Mouse (Mus musculus) spleen, embryonic (tissue): Measurements from ENCODE around the gene Zdhhc5.
"Not testable (repeated sequence)": the region's sequence is repeated elsewhere in the genome, so short reads cannot be mapped to it uniquely, and the experiment has no call there.

Experiments
- CTCF ChIA-PET: fragments of 350-600 bp; sonication (Branson Sonifier 250); formaldehyde crosslinking; loops from one replicate; lab custom pipeline; 2022; lab: Charles Lee

Gene Zdhhc5

GRCm38 (mm10) chr2:84704329-84704728 is 10.7 kb downstream of the Zdhhc5 start:
- CTCF ChIA-PET: no interaction called here

- CTCF ChIA-PET: no interaction called here
These were observed 11.5 kb downstream of the Zdhhc5 start for GRCm38 (mm10) chr2:84703497-84703896.

- CTCF ChIA-PET: interaction anchor here (0.5 kb wide), 1 partner anchor 194 kb away, joined by 9 read pairs; no protein-coding TSS in a partner anchor
These were observed 19.8 kb downstream of the Zdhhc5 start for GRCm38 (mm10) chr2:84695007-84695695.

GRCm38 (mm10) chr2:84690050-84690449 is 24.9 kb downstream of the Zdhhc5 start:
- CTCF ChIA-PET: no interaction called here

GRCm38 (mm10) chr2:84688080-84688844 is 26.7 kb downstream of the Zdhhc5 start:
- CTCF ChIA-PET: no interaction called here

- CTCF ChIA-PET: no interaction called here
These were observed 32.3 kb downstream of the Zdhhc5 start for GRCm38 (mm10) chr2:84682605-84683183.

GRCm38 (mm10) chr2:84679016-84679415 is 36.0 kb downstream of the Zdhhc5 start, which contains the start of gene Tmx2:
Gene Tmx2, minus strand, starts transcription at chr2:84679140.
- CTCF ChIA-PET: no interaction called here

GRCm38 (mm10) chr2:84677968-84678880 is 36.8 kb downstream of the Zdhhc5 start, which contains the start of the genes Gm28635 and Med19:
Gene Gm28635, minus strand, starts transcription at chr2:84678041.
Gene Med19, plus strand, starts transcription at chr2:84678402.
- CTCF ChIA-PET: interaction anchor here (1.0 kb wide), 1 partner anchor 32 kb away, joined by 3 read pairs; no protein-coding TSS in a partner anchor

GRCm38 (mm10) chr2:84677270-84677967 is 37.6 kb downstream of the Zdhhc5 start:
- CTCF ChIA-PET: interaction anchor here (1.0 kb wide), 1 partner anchor 33 kb away, joined by 3 read pairs; no protein-coding TSS in a partner anchor

GRCm38 (mm10) chr2:84671535-84671934 is 43.4 kb downstream of the Zdhhc5 start:
- CTCF ChIA-PET: not testable (repeated sequence)

- CTCF ChIA-PET: interaction anchor here (0.7 kb wide), 1 partner anchor 67 kb away, joined by 4 read pairs; no protein-coding TSS in a partner anchor
These were observed 44.4 kb downstream of the Zdhhc5 start, which contains the start of gene Selenoh for GRCm38 (mm10) chr2:84670569-84670933. Gene Selenoh, minus strand, starts transcription at chr2:84670770.

- CTCF ChIA-PET: interaction anchor here (0.7 kb wide), 1 partner anchor 68 kb away, joined by 4 read pairs; no protein-coding TSS in a partner anchor
These were observed 45.0 kb downstream of the Zdhhc5 start for GRCm38 (mm10) chr2:84669828-84670568.

- CTCF ChIA-PET: no interaction called here
These were observed 48.9 kb downstream of the Zdhhc5 start for GRCm38 (mm10) chr2:84666081-84666480.

GRCm38 (mm10) chr2:84662866-84663265 is 52.1 kb downstream of the Zdhhc5 start:
- CTCF ChIA-PET: no interaction called here

GRCm38 (mm10) chr2:84660253-84660652 is 54.7 kb downstream of the Zdhhc5 start:
- CTCF ChIA-PET: interaction anchor here (1.0 kb wide), 1 partner anchor 9 kb away, joined by 5 read pairs; no protein-coding TSS in a partner anchor

- CTCF ChIA-PET: interaction anchor here (0.6 kb wide), 1 partner anchor 84 kb away, joined by 8 read pairs; the partner anchor contains the start of gene Gm19426
These were observed 56.2 kb downstream of the Zdhhc5 start, which contains the start of gene Btbd18 for GRCm38 (mm10) chr2:84658806-84659205. Gene Btbd18, plus strand, starts transcription at chr2:84659079.

- CTCF ChIA-PET: interaction anchor here (0.6 to 0.8 kb wide), 5 partner anchors 20 to 353 kb away, joined by 3 read pairs; no protein-coding TSS in a partner anchor
These were observed 59.1 kb downstream of the Zdhhc5 start for GRCm38 (mm10) chr2:84655864-84656263.

GRCm38 (mm10) chr2:84653354-84653753 is 61.6 kb downstream of the Zdhhc5 start:
- CTCF ChIA-PET: interaction anchor here (0.7 kb wide), 1 partner anchor 36 kb away, joined by 3 read pairs; no protein-coding TSS in a partner anchor
